Mouse (Mus musculus): ENCODE measurements at regions not wholly inside any gene's neighbourhood (a gene's known extent, or its start where the extent isn't known, plus 50 kb on each side); places are given as distances from the start of the nearest gene placed in this dataset.

- DNase-seq: peak; percentile 90
Observed at GRCm38 (mm10) chr16:87783561-87784304, 85.0 kb downstream of the Bach1 start.

GRCm38 (mm10) chr16:87784405-87784994 lies 85.8 kb downstream of the Bach1 start:
- DNase-seq: peak; percentile 94

GRCm38 (mm10) chr16:87789539-87789938 lies 90.8 kb downstream of the Bach1 start:
- no peak for DNase-seq

GRCm38 (mm10) chr16:87789957-87790356 lies 91.2 kb downstream of the Bach1 start:
- peak; percentile 72 for DNase-seq

GRCm38 (mm10) chr16:87796514-87797248 lies 97.9 kb downstream of the Bach1 start:
- peak; percentile 88 for DNase-seq

- peak; percentile 51 for DNase-seq
Observed at GRCm38 (mm10) chr16:87802317-87802716, 103.6 kb downstream of the Bach1 start.

GRCm38 (mm10) chr16:87817590-87817989 lies 118.8 kb downstream of the Bach1 start:
- DNase-seq: peak; percentile 62

- DNase-seq: peak; percentile 74
Observed at GRCm38 (mm10) chr16:87834296-87834695, 135.6 kb downstream of the Bach1 start.

- DNase-seq: peak; percentile 65
Observed at GRCm38 (mm10) chr16:87840949-87841546, 142.3 kb downstream of the Bach1 start.
